Mouse (Mus musculus) limb, embryonic 14.5 days (tissue): ENCODE results near the gene Isg15. TPM values are rescaled to one million over a fixed set of nuclear protein-coding genes. Genes with fewer than 3 reads are reported as not detected.

Experiments
- ATAC-seq: fragments of 200-750 bp; cut with Nextera tagmentation; 2 replicates; pipeline ENCODE4 v1.8.0; 2017; ENCODE audit warnings: low read depth, moderate number of reproducible peaks, moderate TSS enrichment; ENCODE audit not compliant: low FRiP score
- DNase-seq: peaks from one replicate; pipeline ENCODE4 v3.0.0-alpha.2; 2015; ENCODE audit warnings: low spot score
- H3K27ac ChIP-seq: fragments of 300-500 bp; sonication (generic); replicated peaks from 2 replicates; pipeline ENCODE4 v1.5.1; 2014; ENCODE audit warnings: low read depth, mild to moderate bottlenecking, low read length, moderate library complexity, mixed read lengths
- H3K27me3 ChIP-seq: fragments of 300-500 bp; sonication (generic); 2 replicates; pipeline ENCODE4 v1.6.1; 2014; ENCODE audit warnings: low read length, mixed read lengths; ENCODE audit not compliant: control insufficient read depth, insufficient read depth
- H3K36me3 ChIP-seq: fragments of 300-500 bp; sonication (generic); 2 replicates; pipeline ENCODE4 v1.6.1; 2014; ENCODE audit warnings: mild to moderate bottlenecking, low read length, moderate library complexity, mixed read lengths; ENCODE audit not compliant: control insufficient read depth, insufficient read depth
- H3K4me1 ChIP-seq: fragments of 300-500 bp; sonication (generic); 2 replicates; pipeline ENCODE4 v1.6.1; 2014; ENCODE audit warnings: antibody characterized with exemption, low read length, mixed read lengths; ENCODE audit not compliant: control insufficient read depth, insufficient read depth
- H3K4me2 ChIP-seq: fragments of 300-500 bp; sonication (generic); replicated peaks from 2 replicates; pipeline ENCODE4 v1.6.1; 2014; ENCODE audit warnings: low read depth, mild to moderate bottlenecking, low read length, moderate library complexity; ENCODE audit not compliant: severe bottlenecking
- H3K4me3 ChIP-seq: fragments of 300-500 bp; sonication (generic); replicated peaks from 2 replicates; pipeline ENCODE4 v1.5.1; 2014; ENCODE audit warnings: low read length
- H3K9ac ChIP-seq: fragments of 300-500 bp; sonication (generic); 2 replicates; pipeline ENCODE4 v1.6.1; 2014; ENCODE audit warnings: mild to moderate bottlenecking, low read depth, low read length, moderate library complexity; ENCODE audit not compliant: severe bottlenecking
- H3K9me3 ChIP-seq: fragments of 300-500 bp; sonication (generic); 2 replicates; pipeline ENCODE4 v1.6.1; 2016; ENCODE audit warnings: low read length; ENCODE audit not compliant: control insufficient read depth
- POLR2A ChIP-seq: fragments of 200-500 bp; IDR thresholded peaks from 2 replicates; pipeline ENCODE4 v1.8.0; 2012; ENCODE audit warnings: inconsistent platforms, mild to moderate bottlenecking, moderate library complexity, borderline replicate concordance; ENCODE audit not compliant: insufficient read depth, insufficient read length; ENCODE audit errors: extremely low read depth
- WGBS: fragments of 180-500 bp; shearing (Covaris S2); extraction: QIAGEN DNeasy Blood & Tissue Kit; methylation state at CpG from one replicate; pipeline ENCODE4 v1.1.7; 2014; 5-methylcytosine and 5-hydroxymethylcytosine counted together
- polyA plus RNA-seq, 2 experiments: library from polyadenylated mRNA; depleted of rRNA in 1 of 2; stranded (reverse) in 1 of 2; unstranded in 1 of 2; fragments of >200 nt; fragmentation: Nextera tagmentation in 1 of 2; extraction: Ambion mirVana in 1 of 2; gene quantifications; 2 replicates each; pipeline versions ENCODE4 v1.2.1 to v1.2.3; 2012 to 2014

The Isg15 gene
- polyA plus RNA-seq, 2 experiments, result 0.26 to 1.4 TPM

GRCm38 (mm10) chr4:156235360-156235770, 34.7 kb upstream of the Isg15 start:
- peak overlapping the region; percentile 61 for H3K9ac ChIP-seq
- H3K4me1 ChIP-seq, result peaks cover 11% of the 10 kb centered on the region
- no peaks in the 10 kb centered on the region for H3K27me3 ChIP-seq
- peak overlapping the region; percentile 86 for H3K4me3 ChIP-seq
- no peak for TF ChIP-seq POLR2A
- peak; percentile 13 for ATAC-seq
- H3K9me3 ChIP-seq, result no peaks in the 10 kb centered on the region
- peak; percentile 42 for DNase-seq
- 1% methylated on average over 15 of the region's 15 CpGs for WGBS
- no peak overlapping the region for H3K27ac ChIP-seq
- H3K36me3 ChIP-seq, result peaks cover 60% of the 10 kb centered on the region
- H3K4me2 ChIP-seq, result peak overlapping the region; percentile 88

GRCm38 (mm10) chr4:156234701-156235213, 34.1 kb upstream of the Isg15 start, which contains the start of gene Plekhn1:
Gene Plekhn1 (minus strand): TSS chr4:156234857.
- Histone ChIP-seq H3K4me1 (peaks cover 11% of the 10 kb centered on the region), H3K9me3 (no peaks in the 10 kb centered on the region), H3K27me3 (no peaks in the 10 kb centered on the region), H3K36me3 (peaks cover 60% of the 10 kb centered on the region), H3K27ac (peak within 1 kb of the TSS; percentile 58), H3K4me3 (peak within 1 kb of the TSS; percentile 86), H3K4me2 (peak within 1 kb of the TSS; percentile 88), H3K9ac (peak within 1 kb of the TSS; percentile 72)
- WGBS, result under 1% methylated on average over 32 of the region's 48 CpGs
- ATAC-seq, result peak; percentile 44; the same call in 1 of the 2 replicates
- DNase-seq, result peak; percentile 49
- no peak for TF ChIP-seq POLR2A

GRCm38 (mm10) chr4:156234021-156234501, 33.4 kb upstream of the Isg15 start:
- H3K27me3 ChIP-seq, result no peaks in the 10 kb centered on the region
- no peak for ATAC-seq
- peak overlapping the region; percentile 86 for H3K4me3 ChIP-seq
- H3K9me3 ChIP-seq, result no peaks in the 10 kb centered on the region
- 1% methylated on average over 17 of the region's 17 CpGs for WGBS
- peaks cover 11% of the 10 kb centered on the region for H3K4me1 ChIP-seq
- H3K9ac ChIP-seq, result peak overlapping the region; percentile 72
- no peak overlapping the region for H3K27ac ChIP-seq
- peaks cover 60% of the 10 kb centered on the region for H3K36me3 ChIP-seq
- TF ChIP-seq POLR2A, result no peak
- no peak for DNase-seq
- H3K4me2 ChIP-seq, result peak overlapping the region; percentile 88

- Histone ChIP-seq H3K9ac (no peak overlapping the region), H3K9me3 (no peaks in the 10 kb centered on the region), H3K27ac (no peak overlapping the region), H3K27me3 (no peaks in the 10 kb centered on the region), H3K4me3 (no peak overlapping the region), H3K4me1 (peaks cover 8% of the 10 kb centered on the region; the same call in 1 of the 2 replicates), H3K36me3 (peaks cover 43% of the 10 kb centered on the region), H3K4me2 (no peak overlapping the region)
- DNase-seq (no peak), ATAC-seq (0 out of 2 replicates have a peak, but pooled peaks have one; percentile 17)
- WGBS, result 21% methylated on average over 10 of the region's 12 CpGs
- no peak for TF ChIP-seq POLR2A
Observed at GRCm38 (mm10) chr4:156228393-156229024, 27.9 kb upstream of the Isg15 start.

GRCm38 (mm10) chr4:156227752-156228392, 27.3 kb upstream of the Isg15 start:
- ATAC-seq (peak; percentile 23; the same call in 1 of the 2 replicates), DNase-seq (no peak)
- no peak for TF ChIP-seq POLR2A
- peaks cover 40% of the 10 kb centered on the region for H3K36me3 ChIP-seq
- no peaks in the 10 kb centered on the region for H3K9me3 ChIP-seq
- H3K27ac ChIP-seq, result no peak overlapping the region
- H3K4me1 ChIP-seq, result 0 out of 2 replicates have a peak, but pooled peaks cover 5% of the 10 kb centered on the region
- H3K27me3 ChIP-seq, result no peaks in the 10 kb centered on the region
- 34% methylated on average over 18 of the region's 18 CpGs for WGBS
- H3K4me2 ChIP-seq, result no peak overlapping the region; the same call in 1 of the 2 replicates
- no peak overlapping the region for H3K4me3 ChIP-seq
- 0 out of 2 replicates have a peak overlapping the region, but pooled peaks have one; percentile 12 for H3K9ac ChIP-seq
